Mouse (Mus musculus) lung, embryonic 15.5 days (tissue): Measurements from ENCODE around the gene Eif2d. TPM values are rescaled to one million over a fixed set of nuclear protein-coding genes. Genes with fewer than 3 reads are reported as not detected.
"Not testable (repeated sequence)": the region's sequence is repeated elsewhere in the genome, so short reads cannot be mapped to it uniquely, and the experiment has no call there.

ENCODE experiments used
- ATAC-seq: fragments of 200-750 bp; cut with Nextera tagmentation; 2 replicates; pipeline ENCODE4 v1.8.0; 2017; ENCODE audit warnings: moderate number of reproducible peaks, borderline replicate concordance; ENCODE audit not compliant: low FRiP score, low TSS enrichment; ENCODE audit errors: extremely low read depth
- H3K27ac ChIP-seq: fragments of 300-500 bp; sonication (generic); 2 replicates; pipeline ENCODE4 v1.5.1; 2015; ENCODE audit warnings: moderate library complexity, mild to moderate bottlenecking, inconsistent platforms
- H3K27me3 ChIP-seq: fragments of 300-500 bp; sonication (generic); 2 replicates; pipeline ENCODE4 v1.6.1; 2015; ENCODE audit warnings: inconsistent platforms
- H3K36me3 ChIP-seq: fragments of 300-500 bp; sonication (generic); 2 replicates; pipeline ENCODE4 v1.6.1; 2015; ENCODE audit warnings: inconsistent platforms
- H3K4me1 ChIP-seq: fragments of 300-500 bp; sonication (generic); 2 replicates; pipeline ENCODE4 v1.6.1; 2015; ENCODE audit warnings: inconsistent platforms
- H3K4me2 ChIP-seq: fragments of 300-500 bp; sonication (generic); 2 replicates; pipeline ENCODE4 v1.6.1; 2015; ENCODE audit warnings: inconsistent platforms, mild to moderate bottlenecking, moderate library complexity
- H3K4me3 ChIP-seq: fragments of 300-500 bp; sonication (generic); 2 replicates; pipeline ENCODE4 v1.5.1; 2015; ENCODE audit warnings: mild to moderate bottlenecking, inconsistent platforms
- H3K9ac ChIP-seq: fragments of 300-500 bp; sonication (generic); 2 replicates; pipeline ENCODE4 v1.6.1; 2015; ENCODE audit warnings: inconsistent platforms
- H3K9me3 ChIP-seq: fragments of 300-500 bp; sonication (generic); 2 replicates; pipeline ENCODE4 v1.6.1; 2016; ENCODE audit warnings: inconsistent platforms
- WGBS: fragments of 180-500 bp; shearing (Covaris S2); methylation state at CpG from one replicate; pipeline ENCODE4 v1.1.7; 2015; 5-methylcytosine and 5-hydroxymethylcytosine counted together
- polyA plus RNA-seq: library from polyadenylated mRNA; unstranded; fragments of >200 nt; fragmentation: Nextera tagmentation; extraction: Ambion mirVana; gene quantifications from 2 replicates; pipeline ENCODE4 v1.2.1, GENCODE M21; 2015

The Eif2d gene
- polyA plus RNA-seq, 1 experiment from 2014 or later, result 63.0 TPM

GRCm38 (mm10) chr1:131145222-131145621, 7.8 kb upstream of the Eif2d start:
- H3K27ac ChIP-seq, H3K4me1 ChIP-seq, H3K36me3 ChIP-seq, H3K9me3 ChIP-seq, H3K9ac ChIP-seq, H3K27me3 ChIP-seq, H3K4me2 ChIP-seq, H3K4me3 ChIP-seq, ATAC-seq: not testable (repeated sequence)
- 83% methylated on average over 3 of the region's 3 CpGs for WGBS

GRCm38 (mm10) chr1:131146181-131146614, 6.8 kb upstream of the Eif2d start:
- no peak overlapping the region for H3K9ac ChIP-seq
- no peaks in the 10 kb centered on the region for H3K9me3 ChIP-seq
- WGBS, result 77% methylated on average over 3 of the region's 3 CpGs
- no peaks in the 10 kb centered on the region for H3K27me3 ChIP-seq
- H3K36me3 ChIP-seq, result no peaks in the 10 kb centered on the region
- H3K27ac ChIP-seq, result no peak overlapping the region
- no peaks in the 10 kb centered on the region for H3K4me1 ChIP-seq
- H3K4me3 ChIP-seq, result no peak overlapping the region
- no peak for ATAC-seq
- no peak overlapping the region for H3K4me2 ChIP-seq

GRCm38 (mm10) chr1:131149496-131149895, 3.5 kb upstream of the Eif2d start:
- no peak for ATAC-seq
- 57% methylated on average over 1 of the region's 1 CpGs for WGBS
- Histone ChIP-seq H3K9me3 (no peaks in the 10 kb centered on the region), H3K4me1 (peaks cover 8% of the 10 kb centered on the region), H3K27ac (no peak overlapping the region), H3K9ac (no peak overlapping the region), H3K4me2 (no peak overlapping the region), H3K27me3 (no peaks in the 10 kb centered on the region), H3K36me3 (no peaks in the 10 kb centered on the region), H3K4me3 (no peak overlapping the region)

- WGBS, result 49% methylated on average over 2 of the region's 2 CpGs
Observed at GRCm38 (mm10) chr1:131155456-131155855, 2.5 kb downstream of the Eif2d start.

GRCm38 (mm10) chr1:131159573-131160327, 6.8 kb downstream of the Eif2d start:
- peaks cover 50% of the 10 kb centered on the region for H3K36me3 ChIP-seq
- not testable (repeated sequence) for H3K9me3 ChIP-seq, H3K9ac ChIP-seq, H3K27ac ChIP-seq, H3K4me2 ChIP-seq, H3K27me3 ChIP-seq, H3K4me3 ChIP-seq, H3K4me1 ChIP-seq
- 76% methylated on average over 3 of the region's 3 CpGs for WGBS
- peak; percentile 64 for ATAC-seq

More at GRCm38 (mm10) chr1:131155456-131155855, 2.5 kb downstream of the Eif2d start:
- no peak overlapping the region for H3K27ac ChIP-seq
- no peak for ATAC-seq
- peaks cover 13% of the 10 kb centered on the region for H3K36me3 ChIP-seq
- no peak overlapping the region for H3K9ac ChIP-seq
- no peak overlapping the region for H3K4me3 ChIP-seq
- H3K9me3 ChIP-seq, result no peaks in the 10 kb centered on the region
- no peaks in the 10 kb centered on the region for H3K27me3 ChIP-seq
- peaks cover 8% of the 10 kb centered on the region for H3K4me1 ChIP-seq
- H3K4me2 ChIP-seq, result no peak overlapping the region

GRCm38 (mm10) chr1:131161091-131161490, 8.1 kb downstream of the Eif2d start:
- ATAC-seq, result no peak
- Histone ChIP-seq H3K4me3 (no peak overlapping the region), H3K4me2 (no peak overlapping the region), H3K27me3 (no peaks in the 10 kb centered on the region), H3K36me3 (peaks cover 62% of the 10 kb centered on the region), H3K9ac (no peak overlapping the region), H3K4me1 (no peaks in the 10 kb centered on the region), H3K9me3 (no peaks in the 10 kb centered on the region), H3K27ac (no peak overlapping the region)
- WGBS, result 82% methylated on average over 11 of the region's 11 CpGs

GRCm38 (mm10) chr1:131164427-131164826, 11.4 kb downstream of the Eif2d start:
- 83% methylated on average over 6 of the region's 6 CpGs for WGBS
- no peak overlapping the region for H3K4me2 ChIP-seq
- no peaks in the 10 kb centered on the region for H3K4me1 ChIP-seq
- H3K4me3 ChIP-seq, result no peak overlapping the region
- peaks cover 76% of the 10 kb centered on the region for H3K36me3 ChIP-seq
- no peaks in the 10 kb centered on the region for H3K27me3 ChIP-seq
- no peak overlapping the region for H3K27ac ChIP-seq
- H3K9ac ChIP-seq, result no peak overlapping the region
- no peaks in the 10 kb centered on the region for H3K9me3 ChIP-seq
- no peak for ATAC-seq

GRCm38 (mm10) chr1:131167612-131168011, 14.6 kb downstream of the Eif2d start:
- Histone ChIP-seq H3K4me2 (no peak overlapping the region), H3K36me3 (peaks cover 85% of the 10 kb centered on the region), H3K9me3 (no peaks in the 10 kb centered on the region), H3K9ac (no peak overlapping the region), H3K4me1 (no peaks in the 10 kb centered on the region), H3K27ac (no peak overlapping the region), H3K27me3 (no peaks in the 10 kb centered on the region), H3K4me3 (no peak overlapping the region)
- no peak for ATAC-seq
- 88% methylated on average over 10 of the region's 10 CpGs for WGBS

GRCm38 (mm10) chr1:131173001-131173400, 20.0 kb downstream of the Eif2d start:
- Histone ChIP-seq H3K27ac (no peak overlapping the region), H3K9me3 (no peaks in the 10 kb centered on the region), H3K4me2 (no peak overlapping the region), H3K27me3 (no peaks in the 10 kb centered on the region), H3K4me1 (no peaks in the 10 kb centered on the region), H3K4me3 (no peak overlapping the region), H3K36me3 (peaks cover 84% of the 10 kb centered on the region), H3K9ac (no peak overlapping the region)
- 83% methylated on average over 7 of the region's 7 CpGs for WGBS
- ATAC-seq, result no peak

GRCm38 (mm10) chr1:131173809-131174208, 20.8 kb downstream of the Eif2d start:
- H3K36me3 ChIP-seq, result peaks cover 76% of the 10 kb centered on the region
- H3K27ac ChIP-seq, result no peak overlapping the region
- no peak for ATAC-seq
- H3K4me2 ChIP-seq, result no peak overlapping the region
- H3K9ac ChIP-seq, result no peak overlapping the region
- no peaks in the 10 kb centered on the region for H3K27me3 ChIP-seq
- WGBS, result 76% methylated on average over 6 of the region's 6 CpGs
- no peak overlapping the region for H3K4me3 ChIP-seq
- no peaks in the 10 kb centered on the region for H3K4me1 ChIP-seq
- H3K9me3 ChIP-seq, result no peaks in the 10 kb centered on the region

GRCm38 (mm10) chr1:131174299-131174861, 21.4 kb downstream of the Eif2d start:
- no peak overlapping the region for H3K9ac ChIP-seq
- no peak for ATAC-seq
- H3K4me1 ChIP-seq, result no peaks in the 10 kb centered on the region
- H3K27ac ChIP-seq, result no peak overlapping the region
- H3K27me3 ChIP-seq, result no peaks in the 10 kb centered on the region
- H3K9me3 ChIP-seq, result no peaks in the 10 kb centered on the region
- no peak overlapping the region for H3K4me2 ChIP-seq
- 71% methylated on average over 12 of the region's 12 CpGs for WGBS
- H3K36me3 ChIP-seq, result peaks cover 74% of the 10 kb centered on the region
- no peak overlapping the region for H3K4me3 ChIP-seq

- H3K27me3 ChIP-seq, result no peaks in the 10 kb centered on the region
- H3K9me3 ChIP-seq, result no peaks in the 10 kb centered on the region
- no peak for ATAC-seq
- H3K4me1 ChIP-seq, result no peaks in the 10 kb centered on the region
- H3K9ac ChIP-seq, result no peak overlapping the region
- H3K4me2 ChIP-seq, result no peak overlapping the region
- 95% methylated on average over 1 of the region's 1 CpGs for WGBS
- no peak overlapping the region for H3K4me3 ChIP-seq
- H3K36me3 ChIP-seq, result peaks cover 66% of the 10 kb centered on the region
- no peak overlapping the region for H3K27ac ChIP-seq
Observed at GRCm38 (mm10) chr1:131175189-131175588, 22.2 kb downstream of the Eif2d start.
